Comparison of ENCODE assay signal across 10 mouse cellular contexts in the genomic region with DNA sequence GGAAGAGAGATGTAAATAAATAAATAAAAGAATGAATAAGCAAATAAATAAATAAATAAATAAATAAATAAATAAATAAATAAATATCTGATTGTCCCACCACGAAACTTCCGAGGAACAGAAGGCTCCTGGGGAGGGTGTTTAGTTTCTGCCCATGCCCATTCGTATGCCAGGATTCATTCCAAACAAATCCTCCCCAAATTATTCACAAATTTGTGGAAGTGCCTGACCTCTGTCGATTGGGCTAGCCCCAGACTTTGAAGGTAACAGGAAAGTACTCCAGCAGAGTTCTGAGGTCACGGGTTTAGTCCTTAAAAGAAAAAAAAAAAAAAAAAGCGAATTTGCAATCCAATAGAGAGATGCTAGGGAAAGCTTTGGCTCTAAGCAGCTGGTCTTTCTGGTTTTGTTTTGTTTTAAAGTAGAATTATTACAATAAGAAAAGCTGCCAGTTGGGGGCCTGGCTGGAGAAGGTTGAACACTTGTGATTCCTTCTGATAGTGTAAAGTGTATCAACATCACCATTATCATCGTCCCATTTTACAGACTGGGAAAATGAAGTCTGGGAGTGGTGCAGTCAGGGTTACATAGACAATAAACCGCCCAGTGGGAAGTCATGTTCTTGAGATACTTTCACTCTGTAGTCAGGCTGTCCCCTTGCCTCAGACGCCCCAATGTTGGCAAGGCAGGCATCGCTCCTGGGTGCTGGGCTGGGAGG. TPM values are rescaled to one million over a fixed set of nuclear protein-coding genes. Genes with fewer than 3 reads are reported as not detected.
DNase-seq lines count a peak whose midpoint lies in the region; ATAC-seq and TF ChIP-seq lines count a peak whose summit lies in the region.
"Had no signal": no experiment of that assay in that cellular context is flagged by ENCODE, and none has a peak within 500 bp of the region (broad histone marks: within the 10 kb centered on the region; RNA-seq: fewer than 3 reads in every experiment).

No protein-coding gene starts in this region.

- no peaks in the 10 kb centered on the region for H3K9me3 ChIP-seq in forebrain, embryonic 13.5 days (replicated peaks)
- no peaks in the 10 kb centered on the region for H3K9me3 ChIP-seq in forebrain, embryonic 11.5 days (ENCODE audit: control insufficient read depth, low read length)
- H3K9me3 ChIP-seq in liver, embryonic 11.5 days (ENCODE audit: control insufficient read depth, low read length) = no peaks in the 10 kb centered on the region
- no peaks in the 10 kb centered on the region for H3K9me3 ChIP-seq in liver, postnatal 0 days (ENCODE audit: low read length)
- no peaks in the 10 kb centered on the region for H3K9me3 ChIP-seq in embryonic facial prominence, embryonic 10.5 days
- no peaks in the 10 kb centered on the region for H3K9me3 ChIP-seq in liver, embryonic 13.5 days (replicated peaks)

- peaks cover 97% of the 10 kb centered on the region for H3K27me3 ChIP-seq in forebrain, embryonic 13.5 days
- H3K27me3 ChIP-seq in forebrain, embryonic 11.5 days (ENCODE audit: control insufficient read depth, insufficient read depth, low read length) = peaks cover 93% of the 10 kb centered on the region
- H3K27me3 ChIP-seq in liver, embryonic 11.5 days (replicated peaks; ENCODE audit: control insufficient read depth, insufficient read depth, low read length) = peaks cover 80% of the 10 kb centered on the region
- H3K27me3 ChIP-seq in liver, postnatal 0 days (ENCODE audit: insufficient read depth, low read length) = peaks cover 57% of the 10 kb centered on the region
- H3K27me3 ChIP-seq in embryonic facial prominence, embryonic 10.5 days (replicated peaks; ENCODE audit: low read depth, poor library complexity, severe bottlenecking) = peaks cover 100% of the 10 kb centered on the region
- peaks cover 87% of the 10 kb centered on the region for H3K27me3 ChIP-seq in liver, embryonic 13.5 days

- no peak for DNase-seq in forebrain, embryonic 11.5 days (ENCODE audit: low spot score)
- DNase-seq in liver, embryonic 11.5 days (ENCODE audit: low spot score) = no peak
- no peak for DNase-seq in liver, postnatal 0 days
- DNase-seq in embryonic facial prominence, embryonic 10.5 days (ENCODE audit: low spot score) = no peak
- DNase-seq in liver, embryonic 13.5 days = no peak
- no peak for DNase-seq in urinary bladder, adult 2 months (ENCODE audit: low spot score)
- no peak for DNase-seq in spleen, postnatal 10 days (ENCODE audit: low spot score in 2 of 2)
- DNase-seq: embryo, embryonic 11 days; lung, adult 18-20 months had no signal

- H3K27ac ChIP-seq in forebrain, embryonic 13.5 days = no peak overlapping the region
- no peak overlapping the region for H3K27ac ChIP-seq in forebrain, embryonic 11.5 days (ENCODE audit: low read depth, low read length)
- no peak overlapping the region; the same call in 1 of the 2 replicates for H3K27ac ChIP-seq in liver, embryonic 11.5 days (ENCODE audit: low read depth, low read length)
- H3K27ac ChIP-seq in liver, postnatal 0 days (ENCODE audit: low read depth) = no peak overlapping the region
- peak overlapping the region; percentile 87 for H3K27ac ChIP-seq in embryonic facial prominence, embryonic 10.5 days (replicated peaks)
- H3K27ac ChIP-seq in liver, embryonic 13.5 days = no peak overlapping the region

- no peak for ATAC-seq in forebrain, embryonic 13.5 days
- no peak for ATAC-seq in forebrain, embryonic 11.5 days (replicated peaks; ENCODE audit: low FRiP score)
- ATAC-seq in liver, embryonic 11.5 days (replicated peaks; ENCODE audit: low FRiP score) = no peak
- no peak for ATAC-seq in liver, postnatal 0 days
- ATAC-seq in liver, embryonic 13.5 days (ENCODE audit: low read depth) = no peak

- H3K4me3 ChIP-seq in forebrain, embryonic 13.5 days = 0 out of 2 replicates have a peak overlapping the region, but pooled peaks have one; percentile 9
- H3K4me3 ChIP-seq in forebrain, embryonic 11.5 days (ENCODE audit: low read depth, low read length) = no peak overlapping the region
- H3K4me3 ChIP-seq in liver, embryonic 11.5 days (ENCODE audit: low read depth, low read length) = peak overlapping the region; percentile 31
- H3K4me3 ChIP-seq in liver, postnatal 0 days (ENCODE audit: low read depth, low read length) = no peak overlapping the region
- H3K4me3 ChIP-seq in embryonic facial prominence, embryonic 10.5 days = peak overlapping the region; percentile 59
- H3K4me3 ChIP-seq in liver, embryonic 13.5 days (replicated peaks) = no peak overlapping the region

- peaks cover 6% of the 10 kb centered on the region for H3K4me1 ChIP-seq in forebrain, embryonic 13.5 days
- 0 out of 2 replicates have a peak, but pooled peaks cover 2% of the 10 kb centered on the region for H3K4me1 ChIP-seq in forebrain, embryonic 11.5 days (replicated peaks; ENCODE audit: control insufficient read depth, insufficient read depth, low read length)
- peaks cover 3% of the 10 kb centered on the region for H3K4me1 ChIP-seq in liver, embryonic 11.5 days (replicated peaks; ENCODE audit: control insufficient read depth, insufficient read depth, low read length)
- no peaks in the 10 kb centered on the region for H3K4me1 ChIP-seq in liver, postnatal 0 days (ENCODE audit: insufficient read depth)
- H3K4me1 ChIP-seq in embryonic facial prominence, embryonic 10.5 days = peaks cover 74% of the 10 kb centered on the region
- H3K4me1 ChIP-seq in liver, embryonic 13.5 days (replicated peaks) = no peaks in the 10 kb centered on the region; the same call in 1 of the 2 replicates

- WGBS in forebrain, embryonic 13.5 days = 7% methylated on average over 10 of the region's 10 CpGs
- WGBS in forebrain, embryonic 11.5 days = 6% methylated on average over 10 of the region's 10 CpGs
- WGBS in liver, embryonic 11.5 days = 53% methylated on average over 10 of the region's 10 CpGs
- WGBS in liver, postnatal 0 days (ENCODE audit: insufficient replicate concordance) = 49% methylated on average over 10 of the region's 10 CpGs
- WGBS in embryonic facial prominence, embryonic 10.5 days = 19% methylated on average over 10 of the region's 10 CpGs
- 41% methylated on average over 10 of the region's 10 CpGs for WGBS in liver, embryonic 13.5 days (ENCODE audit: insufficient replicate concordance)

- no peak for TF ChIP-seq EP300 in liver, postnatal 0 days (IDR thresholded peaks at IDR 0.05; ENCODE audit: low read depth)

- no peak overlapping the region for H3K4me2 ChIP-seq in forebrain, embryonic 13.5 days
- H3K4me2 ChIP-seq in forebrain, embryonic 11.5 days (ENCODE audit: low read depth, low read length, severe bottlenecking) = no peak overlapping the region
- H3K4me2 ChIP-seq in liver, embryonic 11.5 days = peak overlapping the region; percentile 55
- no peak overlapping the region for H3K4me2 ChIP-seq in liver, postnatal 0 days (ENCODE audit: low read depth, low read length)
- H3K4me2 ChIP-seq in liver, embryonic 13.5 days = peak overlapping the region; percentile 40

- no peaks in the 10 kb centered on the region for H3K36me3 ChIP-seq in forebrain, embryonic 13.5 days (ENCODE audit: poor library complexity, severe bottlenecking)
- no peaks in the 10 kb centered on the region for H3K36me3 ChIP-seq in forebrain, embryonic 11.5 days (ENCODE audit: control insufficient read depth, insufficient read depth, low read length)
- no peaks in the 10 kb centered on the region for H3K36me3 ChIP-seq in liver, embryonic 11.5 days (ENCODE audit: control insufficient read depth, insufficient read depth, low read length)
- no peaks in the 10 kb centered on the region for H3K36me3 ChIP-seq in liver, postnatal 0 days (replicated peaks; ENCODE audit: insufficient read depth, low read length)
- peaks cover 72% of the 10 kb centered on the region for H3K36me3 ChIP-seq in embryonic facial prominence, embryonic 10.5 days (replicated peaks)
- H3K36me3 ChIP-seq in liver, embryonic 13.5 days = 0 out of 2 replicates have a peak, but pooled peaks cover 2% of the 10 kb centered on the region

- TF ChIP-seq CTCF in liver, postnatal 0 days (IDR thresholded peaks at IDR 0.05; ENCODE audit: low read depth) = no peak

- H3K9ac ChIP-seq in forebrain, embryonic 13.5 days = no peak overlapping the region
- no peak overlapping the region for H3K9ac ChIP-seq in forebrain, embryonic 11.5 days (ENCODE audit: low read length)
- H3K9ac ChIP-seq in liver, embryonic 11.5 days (ENCODE audit: low read depth, low read length) = no peak overlapping the region
- H3K9ac ChIP-seq in liver, postnatal 0 days (replicated peaks) = no peak overlapping the region
- H3K9ac ChIP-seq in liver, embryonic 13.5 days = no peak overlapping the region

RNA-seq across cellular contexts. Expression of a gene that starts 9.3 kb away (rescaled TPM):
- polyA plus RNA-seq in forebrain, embryonic 13.5 days (2015; fragmentation: Nextera tagmentation; extraction: Ambion mirVana) = 1.4 and 1.7 TPM in 2 replicates
- polyA plus RNA-seq in forebrain, embryonic 11.5 days (2014; fragmentation: Nextera tagmentation; extraction: Ambion mirVana) = 0.88 and 2.0 TPM in 2 replicates
- polyA plus RNA-seq in liver, embryonic 11.5 days (2014; fragmentation: Nextera tagmentation; extraction: Ambion mirVana) = 23.3 and 25.9 TPM in 2 replicates
- 2.8 and 4.2 TPM in 2 replicates for polyA plus RNA-seq in liver, postnatal 0 days (2015; fragmentation: Nextera tagmentation; extraction: Ambion mirVana)
- polyA plus RNA-seq in embryonic facial prominence, embryonic 10.5 days (2016; fragmentation: Nextera tagmentation; extraction: Ambion mirVana) = 58.3 and 64.8 TPM in 2 replicates
- 4.1 and 6.1 TPM in 2 replicates for polyA plus RNA-seq in liver, embryonic 13.5 days (2015; fragmentation: Nextera tagmentation; extraction: Ambion mirVana)
- polyA plus RNA-seq in urinary bladder, adult 2 months (2012; rRNA removed) = 40.4 and 54.3 TPM in 2 replicates

Comparison
In these comparisons a context has a peak if more than half of its experiments do, and no peak if none do; other contexts are left out.
1. H3K4me2 ChIP-seq: peak in liver, embryonic 11.5 days (single experiment) and liver, embryonic 13.5 days (single experiment); none in forebrain, embryonic 13.5 days (single experiment), forebrain, embryonic 11.5 days (single experiment) and liver, postnatal 0 days (single experiment).
2. H3K4me3 ChIP-seq: peak in forebrain, embryonic 13.5 days (single experiment), liver, embryonic 11.5 days (single experiment) and embryonic facial prominence, embryonic 10.5 days (single experiment); none in forebrain, embryonic 11.5 days (single experiment), liver, postnatal 0 days (single experiment) and liver, embryonic 13.5 days (single experiment).